ENCODE assay signal across 28 mouse cellular contexts in the genomic region with DNA sequence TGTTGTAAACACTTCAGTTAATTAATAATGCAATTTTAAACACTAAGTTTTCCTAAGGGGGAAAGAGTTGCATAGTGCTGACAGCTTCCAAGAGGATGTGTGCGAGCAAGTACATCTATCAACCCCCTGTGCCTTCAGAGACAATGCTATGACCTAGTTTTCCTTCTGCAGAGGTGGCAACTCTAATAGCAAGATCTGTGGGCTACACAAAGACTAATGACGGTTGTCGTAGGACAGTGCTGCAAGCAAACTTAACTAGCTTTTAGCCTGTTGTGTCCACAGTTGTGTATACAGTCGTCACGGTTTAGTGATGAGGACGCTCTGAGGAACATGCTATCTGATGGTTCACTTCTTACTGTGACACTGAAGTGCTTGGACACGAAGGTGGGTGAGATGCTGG. TPM values are rescaled to one million over a fixed set of nuclear protein-coding genes. Genes with fewer than 3 reads are reported as not detected.
DNase-seq lines count a peak whose midpoint lies in the region; ATAC-seq lines count a peak whose summit lies in the region.
"Had no signal": no experiment of that assay in that cellular context is flagged by ENCODE, and none has a peak within 500 bp of the region (broad histone marks: within the 10 kb centered on the region; RNA-seq: fewer than 3 reads in every experiment).

No protein-coding gene starts in this region.

- no peak for DNase-seq in neural tube, embryonic 11.5 days (ENCODE audit: low spot score)
- DNase-seq in neural tube, embryonic 10.5 days (ENCODE audit: extremely low spot score, low spot score) = no peak
- DNase-seq in thymus, postnatal 14 days = no peak
- DNase-seq in layer of hippocampus, adult 18-20 months (ENCODE audit: low spot score in 2 of 2) = no peak
- DNase-seq: adrenal gland, postnatal 14 days; cerebellum, adult 18-20 months; cerebellum, postnatal 10 days; gastrocnemius, postnatal 14 days; heart, postnatal 14 days; kidney, adult 9 months; kidney, postnatal 10 days; lung, embryonic 14.5 days; lung, postnatal 14 days; right cerebral cortex, adult 18-20 months; spleen, adult 18-20 months; thymus, adult 18-20 months; thymus, postnatal 36 days had no signal

- 0 out of 2 replicates have a peak overlapping the region, but pooled peaks have one; percentile 26 for H3K27ac ChIP-seq in forebrain, embryonic 16.5 days (ENCODE audit: low read length)
- no peak overlapping the region for H3K27ac ChIP-seq in forebrain, embryonic 12.5 days
- H3K27ac ChIP-seq in neural tube, embryonic 11.5 days (ENCODE audit: low read depth, low read length) = 0 out of 2 replicates have a peak overlapping the region, but pooled peaks have one; percentile 20
- H3K27ac ChIP-seq in neural tube, embryonic 14.5 days (ENCODE audit: low read depth, low read length) = no peak overlapping the region
- H3K27ac ChIP-seq: embryonic facial prominence, embryonic 13.5 days; limb, embryonic 12.5 days; liver, embryonic 15.5 days; midbrain, embryonic 12.5 days; neural tube, embryonic 12.5 days; stomach, postnatal 0 days had no signal

- H3K9ac ChIP-seq in forebrain, embryonic 16.5 days (replicated peaks; ENCODE audit: low read depth, low read length) = no peak overlapping the region
- no peak overlapping the region for H3K9ac ChIP-seq in forebrain, embryonic 12.5 days
- no peak overlapping the region for H3K9ac ChIP-seq in neural tube, embryonic 11.5 days (ENCODE audit: low read length)
- no peak overlapping the region for H3K9ac ChIP-seq in neural tube, embryonic 14.5 days (replicated peaks; ENCODE audit: low read depth, low read length)
- H3K9ac ChIP-seq: embryonic facial prominence, embryonic 13.5 days; limb, embryonic 12.5 days; liver, embryonic 15.5 days; lung, embryonic 14.5 days; midbrain, embryonic 12.5 days; neural tube, embryonic 12.5 days had no signal

- H3K4me1 ChIP-seq in forebrain, embryonic 16.5 days (replicated peaks; ENCODE audit: control insufficient read depth, insufficient read depth, low read length) = peaks cover 10% of the 10 kb centered on the region
- H3K4me1 ChIP-seq in forebrain, embryonic 12.5 days = peaks cover 9% of the 10 kb centered on the region
- H3K4me1 ChIP-seq in neural tube, embryonic 11.5 days (ENCODE audit: control insufficient read depth, insufficient read depth, low read length) = 0 out of 2 replicates have a peak, but pooled peaks cover 2% of the 10 kb centered on the region
- H3K4me1 ChIP-seq in neural tube, embryonic 14.5 days (ENCODE audit: control insufficient read depth, insufficient read depth, low read length) = peaks cover 8% of the 10 kb centered on the region; the same call in 1 of the 2 replicates
- H3K4me1 ChIP-seq: liver, embryonic 15.5 days had no signal

- H3K36me3 ChIP-seq in forebrain, embryonic 16.5 days (ENCODE audit: control insufficient read depth, insufficient read depth) = peaks cover 3% of the 10 kb centered on the region; the same call in 1 of the 2 replicates
- peaks cover 15% of the 10 kb centered on the region for H3K36me3 ChIP-seq in forebrain, embryonic 12.5 days (replicated peaks)
- peaks cover 2% of the 10 kb centered on the region; the same call in 1 of the 2 replicates for H3K36me3 ChIP-seq in neural tube, embryonic 11.5 days (ENCODE audit: control insufficient read depth, insufficient read depth, low read length)
- peaks cover 4% of the 10 kb centered on the region; the same call in 1 of the 2 replicates for H3K36me3 ChIP-seq in neural tube, embryonic 14.5 days (ENCODE audit: control insufficient read depth, insufficient read depth, low read length)

- H3K4me2 ChIP-seq in forebrain, embryonic 16.5 days (ENCODE audit: low read length) = no peak overlapping the region
- H3K4me2 ChIP-seq in forebrain, embryonic 12.5 days = no peak overlapping the region
- no peak overlapping the region for H3K4me2 ChIP-seq in neural tube, embryonic 11.5 days (ENCODE audit: low read depth)
- H3K4me2 ChIP-seq in neural tube, embryonic 14.5 days (ENCODE audit: low read depth, low read length) = no peak overlapping the region
- H3K4me2 ChIP-seq: embryonic facial prominence, embryonic 13.5 days; limb, embryonic 12.5 days; liver, embryonic 15.5 days; lung, embryonic 14.5 days; midbrain, embryonic 12.5 days; neural tube, embryonic 12.5 days had no signal

- H3K4me3 ChIP-seq in forebrain, embryonic 16.5 days (replicated peaks; ENCODE audit: low read length) = no peak overlapping the region
- H3K4me3 ChIP-seq in forebrain, embryonic 12.5 days (replicated peaks) = no peak overlapping the region
- no peak overlapping the region for H3K4me3 ChIP-seq in neural tube, embryonic 11.5 days (ENCODE audit: low read depth, low read length)
- H3K4me3 ChIP-seq in neural tube, embryonic 14.5 days (ENCODE audit: low read depth, low read length) = no peak overlapping the region
- H3K4me3 ChIP-seq: embryonic facial prominence, embryonic 13.5 days; limb, embryonic 12.5 days; liver, embryonic 15.5 days; midbrain, embryonic 12.5 days; neural tube, embryonic 12.5 days had no signal

- ATAC-seq in forebrain, embryonic 16.5 days = no peak
- no peak for ATAC-seq in forebrain, embryonic 12.5 days (ENCODE audit: low FRiP score)
- ATAC-seq in neural tube, embryonic 11.5 days (ENCODE audit: insufficient read depth, low FRiP score, low TSS enrichment) = no peak
- 0 out of 2 replicates have a peak, but pooled peaks have one; percentile 22 for ATAC-seq in neural tube, embryonic 14.5 days (ENCODE audit: low read depth)
- ATAC-seq: CD4-positive, CD25-positive, alpha-beta regulatory T cell, adult 4 months; intestine, postnatal 0 days had no signal

- 87% methylated on average over 7 of the region's 7 CpGs for WGBS in forebrain, embryonic 16.5 days
- WGBS in forebrain, embryonic 12.5 days = 92% methylated on average over 7 of the region's 7 CpGs
- 90% methylated on average over 7 of the region's 7 CpGs for WGBS in neural tube, embryonic 11.5 days
- WGBS in neural tube, embryonic 14.5 days = 79% methylated on average over 7 of the region's 7 CpGs

- no peaks in the 10 kb centered on the region for H3K27me3 ChIP-seq in forebrain, embryonic 16.5 days (replicated peaks; ENCODE audit: control insufficient read depth, insufficient read depth, low read length)
- H3K27me3 ChIP-seq in forebrain, embryonic 12.5 days = no peaks in the 10 kb centered on the region
- no peaks in the 10 kb centered on the region for H3K27me3 ChIP-seq in neural tube, embryonic 11.5 days (ENCODE audit: control insufficient read depth, insufficient read depth, low read length)
- no peaks in the 10 kb centered on the region for H3K27me3 ChIP-seq in neural tube, embryonic 14.5 days (ENCODE audit: control insufficient read depth, insufficient read depth, low read length)
- H3K27me3 ChIP-seq: embryonic facial prominence, embryonic 13.5 days; limb, embryonic 12.5 days; liver, embryonic 15.5 days; midbrain, embryonic 12.5 days; neural tube, embryonic 12.5 days had no signal

- H3K9me3 ChIP-seq in forebrain, embryonic 16.5 days (ENCODE audit: control insufficient read depth, low read length) = no peaks in the 10 kb centered on the region
- H3K9me3 ChIP-seq in forebrain, embryonic 12.5 days = no peaks in the 10 kb centered on the region
- 0 out of 2 replicates have a peak, but pooled peaks cover 3% of the 10 kb centered on the region for H3K9me3 ChIP-seq in neural tube, embryonic 11.5 days (ENCODE audit: control insufficient read depth, low read length)
- H3K9me3 ChIP-seq in neural tube, embryonic 14.5 days (ENCODE audit: control insufficient read depth, low read length) = no peaks in the 10 kb centered on the region
- H3K9me3 ChIP-seq: embryonic facial prominence, embryonic 13.5 days; limb, embryonic 12.5 days; liver, embryonic 15.5 days; midbrain, embryonic 12.5 days; neural tube, embryonic 12.5 days had no signal

RNA-seq across cellular contexts. Expression of gene Dirc2, which starts 54.5 kb away (rescaled TPM):
- 36.4 and 40.1 TPM in 2 replicates for polyA plus RNA-seq in forebrain, embryonic 16.5 days (2015; fragmentation: Nextera tagmentation; extraction: Ambion mirVana)
- polyA plus RNA-seq in forebrain, embryonic 12.5 days (2016; fragmentation: Nextera tagmentation; extraction: Ambion mirVana) = 22.7 and 23.3 TPM in 2 replicates
- polyA plus RNA-seq in neural tube, embryonic 11.5 days (2014; fragmentation: Nextera tagmentation; extraction: Ambion mirVana) = 20.5 and 20.9 TPM in 2 replicates
- polyA plus RNA-seq in neural tube, embryonic 14.5 days (2014; fragmentation: Nextera tagmentation; extraction: Ambion mirVana) = 45.9 and 49.6 TPM in 2 replicates
- 10 to 100 TPM; 66.5 to 67.3 TPM for total RNA-seq in layer of hippocampus, adult 18-20 months (2021)

RNA-seq across cellular contexts. Expression of gene Hspbap1, which starts 55.5 kb away (rescaled TPM):
- 21.8 and 25.5 TPM in 2 replicates for polyA plus RNA-seq in forebrain, embryonic 16.5 days (2015; fragmentation: Nextera tagmentation; extraction: Ambion mirVana)
- polyA plus RNA-seq in forebrain, embryonic 12.5 days (2016; fragmentation: Nextera tagmentation; extraction: Ambion mirVana) = 20.2 and 22.2 TPM in 2 replicates
- polyA plus RNA-seq in neural tube, embryonic 11.5 days (2014; fragmentation: Nextera tagmentation; extraction: Ambion mirVana) = 23.4 and 23.8 TPM in 2 replicates
- 14.0 and 16.6 TPM in 2 replicates for polyA plus RNA-seq in neural tube, embryonic 14.5 days (2014; fragmentation: Nextera tagmentation; extraction: Ambion mirVana)
- 1 to 10 TPM; 5.6 to 6.4 TPM for total RNA-seq in layer of hippocampus, adult 18-20 months (2021)

Comparison
In these comparisons a context has a peak if more than half of its experiments do, and no peak if none do; other contexts are left out.
1. H3K27ac ChIP-seq: peak in forebrain, embryonic 16.5 days (single experiment) and neural tube, embryonic 11.5 days (single experiment); none in forebrain, embryonic 12.5 days (single experiment) and neural tube, embryonic 14.5 days (single experiment).